Mouse (Mus musculus) liver, embryonic 16.5 days (tissue): Measurements from ENCODE around the gene H3f3b. TPM values are rescaled to one million over a fixed set of nuclear protein-coding genes. Genes with fewer than 3 reads are reported as not detected.

Experiments used
- ATAC-seq: fragments of 200-750 bp; cut with Nextera tagmentation; 2 replicates; pipeline ENCODE4 v1.8.0; 2017; ENCODE audit warnings: low read depth, mild to moderate bottlenecking, moderate number of reproducible peaks, moderate library complexity
- H3K27ac ChIP-seq: fragments of 300-500 bp; sonication (generic); 2 replicates; pipeline ENCODE4 v1.5.1; 2014; ENCODE audit warnings: mild to moderate bottlenecking, low read length
- H3K27me3 ChIP-seq: fragments of 300-500 bp; sonication (generic); 2 replicates; pipeline ENCODE4 v1.6.1; 2014; ENCODE audit warnings: low read depth, low read length, mixed read lengths; ENCODE audit not compliant: control insufficient read depth, insufficient read depth
- H3K36me3 ChIP-seq: fragments of 300-500 bp; sonication (generic); 2 replicates; pipeline ENCODE4 v1.6.1; 2014; ENCODE audit warnings: mild to moderate bottlenecking; ENCODE audit not compliant: control insufficient read depth, insufficient read depth
- H3K4me1 ChIP-seq: fragments of 300-500 bp; sonication (generic); 2 replicates; pipeline ENCODE4 v1.6.1; 2014; ENCODE audit warnings: low read depth, low read length, mixed read lengths; ENCODE audit not compliant: control insufficient read depth
- H3K4me2 ChIP-seq: fragments of 300-500 bp; sonication (generic); 2 replicates; pipeline ENCODE4 v1.6.1; 2014; ENCODE audit warnings: low read depth, low read length, mixed read lengths
- H3K4me3 ChIP-seq: fragments of 300-500 bp; sonication (generic); 2 replicates; pipeline ENCODE4 v1.5.1; 2014; ENCODE audit warnings: low read depth, mild to moderate bottlenecking, low read length
- H3K9ac ChIP-seq: fragments of 300-500 bp; sonication (generic); 2 replicates; pipeline ENCODE4 v1.6.1; 2014; ENCODE audit warnings: low read depth, low read length
- H3K9me3 ChIP-seq: fragments of 300-500 bp; sonication (generic); replicated peaks from 2 replicates; pipeline ENCODE4 v1.6.1; 2016; ENCODE audit warnings: low read length; ENCODE audit not compliant: control insufficient read depth
- WGBS: fragments of 180-500 bp; shearing (Covaris S2); extraction: QIAGEN DNeasy Blood & Tissue Kit; methylation state at CpG from one replicate; pipeline ENCODE4 v1.1.7; 2014; ENCODE audit not compliant: insufficient replicate concordance; 5-methylcytosine and 5-hydroxymethylcytosine counted together
- polyA plus RNA-seq: library from polyadenylated mRNA; unstranded; fragments of >200 nt; fragmentation: Nextera tagmentation; extraction: Ambion mirVana; gene quantifications from 2 replicates; pipeline ENCODE4 v1.2.1, GENCODE M21; 2015

The H3f3b gene
- polyA plus RNA-seq, 1 experiment from 2014 or later, result 527 TPM

- no peak for ATAC-seq
- 66% methylated on average over 11 of the region's 11 CpGs for WGBS
- no peaks in the 10 kb centered on the region for H3K27me3 ChIP-seq
- H3K9me3 ChIP-seq, result no peaks in the 10 kb centered on the region
- peaks cover 38% of the 10 kb centered on the region for H3K36me3 ChIP-seq
- peaks cover 41% of the 10 kb centered on the region for H3K4me1 ChIP-seq
- no peak overlapping the region for H3K4me2 ChIP-seq
- no peak overlapping the region for H3K4me3 ChIP-seq
- H3K9ac ChIP-seq, result no peak overlapping the region
- H3K27ac ChIP-seq, result no peak overlapping the region
Measured at GRCm38 (mm10) chr11:116055873-116056272, 28.1 kb upstream of the H3f3b start.

GRCm38 (mm10) chr11:116053510-116054229 lies 25.9 kb upstream of the H3f3b start:
- Histone ChIP-seq H3K36me3 (peaks cover 47% of the 10 kb centered on the region), H3K4me1 (peaks cover 41% of the 10 kb centered on the region), H3K4me2 (no peak overlapping the region), H3K27me3 (no peaks in the 10 kb centered on the region), H3K4me3 (no peak overlapping the region), H3K9me3 (no peaks in the 10 kb centered on the region), H3K9ac (no peak overlapping the region), H3K27ac (no peak overlapping the region)
- 74% methylated on average over 9 of the region's 9 CpGs for WGBS
- ATAC-seq, result peak; percentile 39

GRCm38 (mm10) chr11:116050196-116050595 lies 22.4 kb upstream of the H3f3b start:
- 81% methylated on average over 4 of the region's 4 CpGs for whole genome bisulfite sequencing
- Histone ChIP-seq H3K27ac (no peak overlapping the region), H3K4me1 (peaks cover 11% of the 10 kb centered on the region), H3K27me3 (no peaks in the 10 kb centered on the region), H3K9ac (no peak overlapping the region), H3K9me3 (no peaks in the 10 kb centered on the region), H3K4me3 (no peak overlapping the region), H3K4me2 (no peak overlapping the region), H3K36me3 (peaks cover 37% of the 10 kb centered on the region)
- no peak for ATAC-seq

- no peaks in the 10 kb centered on the region for H3K27me3 ChIP-seq
- peaks cover 11% of the 10 kb centered on the region for H3K4me1 ChIP-seq
- H3K4me3 ChIP-seq, result no peak overlapping the region
- ATAC-seq, result no peak
- H3K4me2 ChIP-seq, result no peak overlapping the region
- no peaks in the 10 kb centered on the region for H3K9me3 ChIP-seq
- H3K27ac ChIP-seq, result no peak overlapping the region
- 81% methylated on average over 2 of the region's 2 CpGs for WGBS
- peaks cover 31% of the 10 kb centered on the region for H3K36me3 ChIP-seq
- no peak overlapping the region for H3K9ac ChIP-seq
Measured at GRCm38 (mm10) chr11:116049610-116050009, 21.8 kb upstream of the H3f3b start.

- Histone ChIP-seq H3K36me3 (peaks cover 30% of the 10 kb centered on the region), H3K4me3 (no peak overlapping the region), H3K27ac (no peak overlapping the region), H3K9ac (no peak overlapping the region), H3K9me3 (no peaks in the 10 kb centered on the region), H3K4me1 (no peaks in the 10 kb centered on the region; the same call in 1 of the 2 replicates), H3K4me2 (no peak overlapping the region), H3K27me3 (no peaks in the 10 kb centered on the region)
- 84% methylated on average over 6 of the region's 6 CpGs for WGBS
- no peak for ATAC-seq
Measured at GRCm38 (mm10) chr11:116045173-116045572, 17.4 kb upstream of the H3f3b start.

- no peak for ATAC-seq
- no peak overlapping the region for H3K9ac ChIP-seq
- no peak overlapping the region for H3K4me3 ChIP-seq
- H3K36me3 ChIP-seq, result peaks cover 15% of the 10 kb centered on the region
- H3K27me3 ChIP-seq, result no peaks in the 10 kb centered on the region
- WGBS, result 93% methylated on average over 1 of the region's 1 CpGs
- no peaks in the 10 kb centered on the region for H3K9me3 ChIP-seq
- no peak overlapping the region for H3K27ac ChIP-seq
- H3K4me2 ChIP-seq, result no peak overlapping the region
- H3K4me1 ChIP-seq, result no peaks in the 10 kb centered on the region; the same call in 1 of the 2 replicates
Measured at GRCm38 (mm10) chr11:116043286-116043685, 15.5 kb upstream of the H3f3b start.

GRCm38 (mm10) chr11:116042372-116043138 lies 14.8 kb upstream of the H3f3b start:
- H3K4me1 ChIP-seq, result no peaks in the 10 kb centered on the region; the same call in 1 of the 2 replicates
- H3K27ac ChIP-seq, result no peak overlapping the region
- H3K9ac ChIP-seq, result no peak overlapping the region
- no peak overlapping the region for H3K4me2 ChIP-seq
- 63% methylated on average over 5 of the region's 5 CpGs for WGBS
- no peak overlapping the region for H3K4me3 ChIP-seq
- no peaks in the 10 kb centered on the region for H3K9me3 ChIP-seq
- no peaks in the 10 kb centered on the region for H3K27me3 ChIP-seq
- ATAC-seq, result no peak
- peaks cover 12% of the 10 kb centered on the region for H3K36me3 ChIP-seq

- H3K9ac ChIP-seq, result no peak overlapping the region
- H3K4me2 ChIP-seq, result no peak overlapping the region
- no peaks in the 10 kb centered on the region for H3K9me3 ChIP-seq
- H3K36me3 ChIP-seq, result peaks cover 12% of the 10 kb centered on the region
- H3K27me3 ChIP-seq, result no peaks in the 10 kb centered on the region
- no peaks in the 10 kb centered on the region; the same call in 1 of the 2 replicates for H3K4me1 ChIP-seq
- H3K4me3 ChIP-seq, result no peak overlapping the region
- H3K27ac ChIP-seq, result no peak overlapping the region
- ATAC-seq, result no peak
- 85% methylated on average over 2 of the region's 2 CpGs for WGBS
Measured at GRCm38 (mm10) chr11:116041833-116042232, 14.1 kb upstream of the H3f3b start.

GRCm38 (mm10) chr11:116040593-116040992 lies 12.8 kb upstream of the H3f3b start:
- no peak overlapping the region for H3K4me3 ChIP-seq
- no peak overlapping the region for H3K27ac ChIP-seq
- no peak for ATAC-seq
- peaks cover 12% of the 10 kb centered on the region for H3K36me3 ChIP-seq
- H3K27me3 ChIP-seq, result no peaks in the 10 kb centered on the region
- no peaks in the 10 kb centered on the region for H3K9me3 ChIP-seq
- 75% methylated on average over 6 of the region's 6 CpGs for WGBS
- no peak overlapping the region for H3K9ac ChIP-seq
- no peak overlapping the region for H3K4me2 ChIP-seq
- no peaks in the 10 kb centered on the region; the same call in 1 of the 2 replicates for H3K4me1 ChIP-seq
